In genomic region chr7:29983340-29983689, GRCm38 (mm10) we compare ENCODE assay signal across 8 mouse cellular contexts. TPM values are rescaled to one million over a fixed set of nuclear protein-coding genes. Genes with fewer than 3 reads are reported as not detected.
A peak's percentile ranks its signal among the peaks of the same experiment; 100 is the strongest.
DNase-seq lines count a peak whose midpoint lies in the region; ATAC-seq and TF ChIP-seq lines count a peak whose summit lies in the region.

No protein-coding gene starts in this region.

- intact Hi-C loops in heart, postnatal 36 days (cut with DNase I): loop anchor here (2.0 to 5.0 kb wide), 3 partner anchors 29 to 131 kb away; partner anchors contain the start of genes Zfp383, Zfp74 and Zfp940

- H3K79me2 ChIP-seq in macrophage (ENCODE audit: inconsistent target): peaks cover 35% of the 10 kb centered on the region

- H3K4me3 ChIP-seq in heart, embryonic 10.5 days: peak overlapping the region; percentile 90
- peak overlapping the region; percentile 98 for H3K4me3 ChIP-seq in E14TG2a.4 (replicated peaks; ENCODE audit: low read length)
- H3K4me3 ChIP-seq in forebrain, embryonic 15.5 days: peak overlapping the region; percentile 100
- H3K4me3 ChIP-seq in macrophage (ENCODE audit: inconsistent target): peak overlapping the region; percentile 84

- H3K27me3 ChIP-seq in heart, embryonic 10.5 days (ENCODE audit: insufficient read depth, poor library complexity, severe bottlenecking): no peaks in the 10 kb centered on the region
- no peaks in the 10 kb centered on the region for H3K27me3 ChIP-seq in E14TG2a.4 (ENCODE audit: insufficient read depth, low read length)
- H3K27me3 ChIP-seq in forebrain, embryonic 15.5 days: no peaks in the 10 kb centered on the region

- TF ChIP-seq CTCF in E14TG2a.4 (conservative IDR thresholded peaks at IDR 0.05; ENCODE audit: low read length): no peak

- peaks cover 29% of the 10 kb centered on the region for H3K36me3 ChIP-seq in heart, embryonic 10.5 days
- H3K36me3 ChIP-seq in E14TG2a.4 (ENCODE audit: insufficient read depth, low read length) (peaks cover 33% of the 10 kb centered on the region), macrophage (ENCODE audit: inconsistent target) (no peaks in the 10 kb centered on the region; the same call in 1 of the 2 replicates)
- H3K36me3 ChIP-seq in forebrain, embryonic 15.5 days: peaks cover 9% of the 10 kb centered on the region; the same call in 1 of the 2 replicates

- peaks cover 39% of the 10 kb centered on the region for H3K4me1 ChIP-seq in heart, embryonic 10.5 days
- peaks cover 71% of the 10 kb centered on the region for H3K4me1 ChIP-seq in E14TG2a.4 (replicated peaks; ENCODE audit: low read depth, low read length)
- H3K4me1 ChIP-seq in forebrain, embryonic 15.5 days: peaks cover 20% of the 10 kb centered on the region

- 2% methylated on average over 8 of the region's 8 CpGs for WGBS in heart, embryonic 10.5 days
- under 1% methylated on average over 8 of the region's 8 CpGs for WGBS in forebrain, embryonic 15.5 days
- 3% methylated on average over 8 of the region's 8 CpGs for WGBS in macrophage (ENCODE audit: missing documents)

- ATAC-seq in forebrain, embryonic 15.5 days (replicated peaks): no peak

- H3K9ac ChIP-seq in forebrain, embryonic 15.5 days (replicated peaks): peak overlapping the region; percentile 72

- peak overlapping the region; percentile 81 for H3K4me2 ChIP-seq in forebrain, embryonic 15.5 days (replicated peaks)

- H3K27ac ChIP-seq in heart, embryonic 10.5 days: peak overlapping the region; percentile 96
- peak overlapping the region; percentile 91 for H3K27ac ChIP-seq in forebrain, embryonic 15.5 days (replicated peaks)
- H3K27ac ChIP-seq in macrophage: peak overlapping the region; percentile 43

- DNase-seq in heart, embryonic 10.5 days (ENCODE audit: low spot score): no peak
- DNase-seq in heart, postnatal 36 days: no peak
- DNase-seq in right cerebral cortex, adult 2 months (ENCODE audit: low spot score in 2 of 2): no peak
- DNase-seq in T-cell, adult 2 months (ENCODE audit: low spot score): no peak
- no peak for DNase-seq in kidney, adult 11 months

- no peaks in the 10 kb centered on the region for H3K9me3 ChIP-seq in heart, embryonic 10.5 days
- peaks cover 10% of the 10 kb centered on the region for H3K9me3 ChIP-seq in E14TG2a.4 (ENCODE audit: low read length)
- no peaks in the 10 kb centered on the region for H3K9me3 ChIP-seq in forebrain, embryonic 15.5 days

RNA-seq across cellular contexts. Expression of gene Zfp568, which starts 0.4 kb away (rescaled TPM):
- polyA plus RNA-seq in heart, embryonic 10.5 days (2016; fragmentation: Nextera tagmentation; extraction: Ambion mirVana): 32.0 and 33.8 TPM in 2 replicates
- total RNA-seq in heart, postnatal 36 days (2021): 10 to 100 TPM; 22.0 to 22.7 TPM
- 5.0 and 5.5 TPM in 2 replicates for polyA plus RNA-seq in forebrain, embryonic 15.5 days (2015; fragmentation: Nextera tagmentation; extraction: Ambion mirVana)
- total RNA-seq in macrophage (2018; cell fraction: chromatin; rRNA removed): 10 to 100 TPM in 20 of 26 experiments, 1 to 10 TPM in 6; 3.5 to 53.3 (median 19.7) TPM
- total RNA-seq in macrophage (2018; cell fraction: cytosol; rRNA removed): 1 to 10 TPM; 1.5 to 8.5 (median 4.1) TPM
- 10 to 100 TPM in 14 of 26 experiments, 1 to 10 TPM in 12; 3.4 to 24.4 (median 10.2) TPM for total RNA-seq in macrophage (2018; cell fraction: nucleus; rRNA removed)
- polyA plus RNA-seq in macrophage (2018): 2.6 to 4.6 TPM (median 2.8 TPM) in 3 replicates

RNA-seq across cellular contexts. Expression of gene Zfp74, which starts 29.4 kb away (rescaled TPM):
- 10.3 and 10.9 TPM in 2 replicates for polyA plus RNA-seq in heart, embryonic 10.5 days (2016; fragmentation: Nextera tagmentation; extraction: Ambion mirVana)
- 1 to 10 TPM; 5.9 TPM for total RNA-seq in heart, postnatal 36 days (2021)
- polyA plus RNA-seq in forebrain, embryonic 15.5 days (2015; fragmentation: Nextera tagmentation; extraction: Ambion mirVana): 19.7 and 25.1 TPM in 2 replicates
- total RNA-seq in macrophage (2018; cell fraction: chromatin; rRNA removed): 10 to 100 TPM in 12 of 26 experiments, 1 to 10 TPM in 14; 1.7 to 18.5 (median 9.3) TPM
- total RNA-seq in macrophage (2018; cell fraction: cytosol; rRNA removed): 1 to 10 TPM; 1.7 to 9.4 (median 6.3) TPM
- 10 to 100 TPM in 8 of 26 experiments, 1 to 10 TPM in 18; 1.1 to 17.3 (median 6.1) TPM for total RNA-seq in macrophage (2018; cell fraction: nucleus; rRNA removed)
- 4.4 to 6.4 TPM (median 5.5 TPM) in 3 replicates for polyA plus RNA-seq in macrophage (2018)

Comparison
In these comparisons a context has a peak if more than half of its experiments do, and no peak if none do; other contexts are left out.
1. H3K27ac ChIP-seq: peak in every context shown above with its lines; median percentile 96 in heart, embryonic 10.5 days; 91 in forebrain, embryonic 15.5 days; 43 in macrophage.